Mouse (Mus musculus) granulocyte monocyte progenitor cell, adult 5-6 weeks (primary cell): Measurements from ENCODE around the gene Tmem102. TPM values are rescaled to one million over a fixed set of nuclear protein-coding genes. Genes with fewer than 3 reads are reported as not detected.

Source experiments
- ATAC-seq: replicated peaks from 2 replicates; pipeline ENCODE4 v1.8.0; 2016; ENCODE audit warnings: mild to moderate bottlenecking, moderate TSS enrichment, inconsistent platforms; ENCODE audit not compliant: poor library complexity, severe bottlenecking
- total RNA-seq, 2 experiments: library from RNA; stranded (forward) in 1 of 2; stranded (reverse) in 1 of 2; fragments of 200-712, 200-1000 nt in 1 of 2; fragments of >200 nt in 1 of 2; fragmentation: Nextera tagmentation in 1 of 2; gene quantifications; 2 replicates each; pipeline ENCODE4 v1.2.3; 2014 to 2017

Tmem102 gene
- total RNA-seq (2014; fragmentation: Nextera tagmentation) (not detected in 2 replicates), total RNA-seq (2017) (not detected in 2 replicates)

GRCm38 (mm10) chr11:69804972-69805909, at the start of gene Tmem102:
TSS of gene Tmem102 (minus strand) at chr11:69805624.
- no peak for ATAC-seq

DNA sequence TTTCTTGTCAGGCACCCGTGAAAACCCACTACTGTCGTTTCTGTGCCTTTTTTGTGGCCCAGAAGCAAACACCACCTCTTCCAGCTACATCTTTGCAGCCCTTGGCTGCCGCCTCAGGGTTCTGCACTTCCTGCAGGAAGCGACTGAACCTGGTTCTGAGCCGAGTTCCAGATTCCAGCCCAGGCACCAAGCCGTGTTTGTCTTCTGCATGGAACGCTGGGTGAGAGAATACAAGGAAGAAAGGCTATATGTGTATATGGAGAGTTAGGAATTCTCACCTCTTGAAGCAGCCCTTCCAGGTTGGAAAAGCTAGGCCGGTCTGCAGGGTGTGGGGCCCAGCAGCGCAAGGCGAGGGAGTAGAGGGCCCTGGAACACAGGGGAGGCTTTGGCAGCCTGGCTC, 49.3 kb upstream of the Tmem102 start:
- no peak for ATAC-seq

DNA sequence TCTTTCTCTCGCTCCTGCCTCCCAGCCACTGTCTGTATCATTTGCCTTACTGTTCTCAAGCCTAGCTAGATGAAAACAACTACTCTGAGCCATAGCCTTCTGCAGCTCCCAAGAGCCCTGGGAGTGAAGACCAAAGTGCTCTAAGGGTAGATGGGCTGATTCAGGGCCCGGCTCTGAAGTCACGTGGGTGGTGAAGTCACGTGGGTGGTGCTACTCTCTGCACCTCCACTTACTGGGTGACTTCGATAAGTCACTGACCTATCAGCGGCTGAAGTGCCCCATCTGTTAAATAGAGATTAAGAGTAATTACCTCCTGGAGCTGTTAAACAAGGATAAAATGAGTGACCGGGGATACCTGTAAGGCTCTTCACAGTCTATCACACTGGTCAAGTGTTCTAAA, 48.6 kb upstream of the Tmem102 start:
- ATAC-seq: no peak

- no peak for ATAC-seq
Observed at GRCm38 (mm10) chr11:69850754-69851153, 45.3 kb upstream of the Tmem102 start.

GRCm38 (mm10) chr11:69849884-69850283, 44.5 kb upstream of the Tmem102 start:
- no peak for ATAC-seq

GRCm38 (mm10) chr11:69849128-69849527, 43.7 kb upstream of the Tmem102 start:
- peak; percentile 34 for ATAC-seq

- ATAC-seq: no peak
Observed at GRCm38 (mm10) chr11:69848021-69848420, 42.6 kb upstream of the Tmem102 start.

DNA sequence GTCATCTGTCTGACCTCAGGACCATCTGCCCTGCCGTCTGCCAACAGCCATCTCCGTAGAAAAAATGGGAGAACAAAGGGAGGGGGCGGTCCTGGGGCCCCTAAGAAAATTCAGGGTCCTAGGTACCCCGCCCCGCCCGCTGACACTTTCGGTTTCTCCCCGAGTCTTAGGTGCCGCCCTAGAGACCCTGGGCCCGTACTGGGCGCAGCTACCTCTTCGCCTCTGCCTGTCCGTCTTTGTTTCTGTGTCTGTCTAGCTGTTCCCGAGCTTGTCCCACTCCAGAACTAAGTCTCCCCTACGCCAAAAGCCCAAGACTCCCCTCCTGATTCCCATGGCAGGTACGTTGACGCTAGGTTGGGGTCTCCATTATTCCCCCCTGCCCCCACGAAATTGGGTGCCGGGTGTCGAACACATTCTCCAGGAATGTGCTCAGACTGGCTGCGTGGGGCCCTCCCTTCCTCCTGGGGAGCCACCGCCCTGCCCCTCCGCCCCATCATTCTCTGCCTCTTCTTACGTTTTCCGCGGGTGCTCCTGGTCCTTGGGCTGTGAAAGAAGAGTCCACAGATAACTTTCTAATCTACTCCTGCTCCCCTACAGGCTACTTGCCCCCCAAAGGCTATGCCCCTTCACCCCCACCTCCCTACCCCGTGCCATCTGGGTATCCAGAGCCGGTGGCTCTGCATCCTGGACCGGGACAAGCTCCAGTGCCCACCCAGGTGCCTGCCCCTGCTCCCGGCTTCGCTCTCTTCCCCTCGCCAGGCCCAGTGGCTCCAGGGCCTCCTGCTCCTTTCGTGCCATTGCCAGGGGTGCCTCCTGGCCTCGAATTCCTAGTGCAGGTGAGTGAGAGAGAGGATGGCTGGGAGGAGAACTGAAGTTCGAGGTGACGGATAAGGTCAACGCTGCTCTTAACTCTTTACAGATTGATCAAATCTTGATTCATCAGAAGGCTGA, 41.6 kb upstream of the Tmem102 start:
- peak; percentile 31 for ATAC-seq

DNA sequence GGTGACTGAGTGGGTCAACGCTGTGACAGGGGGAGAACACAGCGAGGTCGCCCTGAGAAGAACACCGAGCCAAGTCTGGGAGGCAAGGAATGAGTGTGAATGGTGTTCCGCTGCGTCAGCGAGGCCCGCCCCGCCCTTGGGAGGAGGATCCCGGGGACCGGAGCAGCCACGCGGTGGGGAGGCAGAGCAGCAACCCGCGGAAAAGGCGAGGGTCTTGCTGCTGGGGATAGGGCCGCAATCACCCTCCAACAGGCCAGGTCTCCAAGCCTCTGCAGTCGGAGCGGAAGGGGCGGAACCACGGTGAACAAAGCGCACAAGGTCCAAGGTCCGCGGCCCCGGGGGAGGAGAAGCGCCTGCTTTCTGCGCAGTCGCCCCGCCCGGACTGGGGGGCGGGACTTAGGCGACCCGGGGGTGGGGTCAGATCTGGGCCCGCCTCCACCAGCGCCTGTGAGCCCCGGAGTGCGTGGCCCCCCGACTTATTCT, 40.8 kb upstream of the Tmem102 start, which contains the start of gene Plscr3:
Gene Plscr3 (plus strand): TSS at position 179 of the 483 bp plus-strand sequence.
- ATAC-seq: peak; percentile 79

DNA sequence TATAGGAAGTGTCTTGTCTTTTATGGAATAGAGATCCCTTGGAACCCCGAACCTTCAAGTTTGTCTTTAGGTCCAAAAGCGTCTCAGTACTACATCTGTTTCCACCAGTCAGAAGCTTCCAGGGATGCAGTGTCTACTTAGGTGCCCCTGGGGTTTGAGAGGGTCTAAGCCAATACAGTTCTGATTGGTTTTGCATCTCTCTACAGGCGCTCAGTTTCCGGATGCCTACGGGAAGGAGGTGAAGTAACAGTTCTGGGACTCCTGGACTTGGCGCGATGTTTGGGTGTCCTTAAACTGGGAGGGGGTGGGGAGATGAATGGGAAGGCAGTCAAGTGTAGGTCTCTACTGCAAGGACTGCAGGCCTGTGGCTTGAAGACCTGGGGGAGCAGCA, 33.3 kb upstream of the Tmem102 start:
- 0 out of 2 replicates have a peak, but pooled peaks have one; percentile 6 for ATAC-seq

DNA sequence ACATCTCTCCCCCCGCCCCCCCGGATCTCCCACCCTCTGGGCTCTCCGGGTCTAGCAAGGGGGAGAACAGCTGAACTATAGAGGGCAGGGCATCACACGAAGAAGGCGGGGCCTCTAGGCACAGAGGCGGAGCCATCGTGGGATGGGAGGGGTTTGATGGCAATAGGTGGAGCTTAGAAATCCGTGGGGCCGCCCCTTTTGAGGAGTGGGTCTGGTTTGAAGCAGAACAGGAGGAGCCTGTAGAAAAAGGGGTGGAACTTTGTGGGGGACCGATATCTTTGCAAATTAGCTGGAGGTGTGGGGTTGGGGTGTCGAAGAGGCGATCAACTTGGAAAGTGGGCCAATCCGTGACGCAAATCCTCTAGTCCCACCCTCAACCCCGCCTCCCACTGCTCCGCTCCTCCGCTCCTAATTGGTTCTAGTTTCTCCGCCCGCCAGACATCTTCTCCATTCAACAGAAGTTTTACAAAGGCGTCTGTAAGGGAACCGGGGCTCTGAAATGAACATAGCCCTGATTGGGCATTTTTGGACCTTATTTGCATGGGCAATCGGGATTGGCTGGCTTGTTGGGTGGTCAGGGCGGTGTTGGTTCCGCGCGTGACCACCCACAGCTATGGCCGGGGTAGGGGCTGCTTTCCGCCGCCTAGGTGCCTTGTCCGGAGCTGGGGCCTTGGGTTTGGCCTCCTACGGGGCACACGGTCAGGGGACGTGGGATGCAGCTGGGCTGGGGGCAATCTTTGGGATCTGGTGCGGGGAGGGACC, 32.7 kb upstream of the Tmem102 start, which contains the start of gene Tmem256:
Gene Tmem256 (plus strand): TSS at position 563 of the 762 bp plus-strand sequence.
- ATAC-seq: peak; percentile 77

DNA sequence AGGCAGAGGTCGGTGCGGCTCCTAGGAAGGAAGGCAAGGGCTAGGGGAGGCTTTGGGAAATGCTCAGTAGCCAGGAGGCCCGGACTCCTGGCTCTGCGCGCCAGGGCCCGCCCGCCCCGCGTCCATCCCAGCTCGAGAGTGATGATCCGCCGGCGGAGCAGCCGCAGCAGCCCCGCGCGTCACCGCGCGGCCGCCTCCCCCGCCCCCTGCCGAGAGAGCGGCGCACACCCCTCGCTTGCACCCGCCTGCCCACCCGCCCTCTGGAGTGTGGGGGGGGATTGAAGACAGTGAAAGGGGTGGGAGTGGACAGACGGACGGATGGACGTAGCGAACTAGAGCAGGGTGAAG, 32.2 kb upstream of the Tmem102 start, which contains the start of gene Nlgn2:
Gene Nlgn2 (minus strand): TSS at position 181 of the 348 bp plus-strand sequence.
- ATAC-seq: peak; percentile 10

DNA sequence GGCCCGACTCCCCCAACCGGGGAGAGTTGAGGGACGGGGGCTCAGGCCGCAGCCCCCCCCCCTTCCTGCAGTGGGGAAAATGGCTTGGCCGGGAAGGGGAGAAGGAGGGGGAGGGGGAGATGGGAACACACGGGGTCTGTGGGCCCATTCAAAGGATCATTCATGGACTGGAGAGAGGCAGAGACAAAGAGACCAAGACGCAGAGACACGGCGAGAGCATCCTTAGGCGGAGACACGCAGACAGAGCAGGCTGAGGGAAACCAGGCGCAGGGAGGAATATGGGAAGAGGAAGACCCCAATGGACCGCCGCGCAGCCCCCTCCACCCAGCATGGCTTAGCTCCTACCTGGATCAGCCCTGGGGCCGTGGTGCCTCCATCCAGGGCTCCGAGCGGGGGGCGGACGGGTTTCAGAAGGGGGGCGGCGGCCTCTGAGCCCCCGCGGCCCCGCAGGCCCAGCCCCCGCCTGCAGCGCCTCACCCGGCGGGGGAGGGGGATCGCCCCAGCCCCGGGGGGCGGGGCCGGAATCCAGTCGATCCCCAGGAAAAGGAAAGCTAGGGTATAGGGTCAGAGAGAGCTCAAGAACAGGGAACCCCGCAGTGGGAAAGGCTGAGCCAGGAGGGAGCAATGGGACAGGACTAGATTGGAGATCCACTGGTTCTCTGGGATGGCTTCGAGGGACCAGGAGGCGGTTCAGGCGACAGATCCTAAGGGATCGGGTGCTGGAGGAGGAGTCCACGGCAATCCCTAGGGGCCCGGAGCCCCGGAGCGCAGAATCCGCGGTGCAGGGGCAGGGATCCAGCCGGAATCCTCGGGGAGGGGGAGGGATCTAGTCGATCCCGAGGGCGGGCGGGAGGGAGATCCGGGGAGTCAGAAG, 31.5 kb upstream of the Tmem102 start:
- ATAC-seq: no peak

DNA sequence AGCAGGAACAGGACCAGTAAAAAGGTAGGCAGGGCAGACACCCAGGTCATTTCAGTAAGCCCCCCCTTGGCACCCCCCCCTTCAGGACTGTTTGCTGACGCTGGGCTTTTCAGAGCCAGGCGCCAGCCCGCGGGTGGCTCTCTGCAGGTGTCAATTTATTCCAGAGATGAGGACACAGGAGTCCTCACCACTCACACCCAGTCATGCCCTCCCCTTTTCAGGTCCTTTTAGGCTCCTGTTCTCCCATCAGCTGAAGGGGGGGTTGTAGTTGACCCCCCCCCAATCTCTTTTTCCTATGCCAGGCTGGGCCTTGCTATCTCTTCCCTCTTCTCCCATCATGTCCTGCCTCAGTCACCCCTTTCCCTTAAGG, 30.5 kb upstream of the Tmem102 start:
- ATAC-seq: no peak

GRCm38 (mm10) chr11:69835326-69835965, 30.0 kb upstream of the Tmem102 start:
- no peak for ATAC-seq

GRCm38 (mm10) chr11:69834001-69834549, 28.7 kb upstream of the Tmem102 start:
- ATAC-seq: peak; percentile 33

GRCm38 (mm10) chr11:69833554-69833953, 28.1 kb upstream of the Tmem102 start:
- ATAC-seq: no peak

GRCm38 (mm10) chr11:69828832-69829231, 23.4 kb upstream of the Tmem102 start:
- no peak for ATAC-seq
